Mouse (Mus musculus) neural tube, embryonic 12.5 days (tissue): ENCODE measurements around the gene Nkx2-1. TPM values are rescaled to one million over a fixed set of nuclear protein-coding genes. Genes with fewer than 3 reads are reported as not detected.
A peak's percentile ranks its signal among the peaks of the same experiment; 100 is the strongest.
"Not testable (repeated sequence)": the region's sequence is repeated elsewhere in the genome, so short reads cannot be mapped to it uniquely, and the experiment has no call there.

Experiments used
- ATAC-seq: fragments of 200-750 bp; cut with Nextera tagmentation; 2 replicates; pipeline ENCODE4 v1.8.0; 2017; ENCODE audit warnings: low read depth, mild to moderate bottlenecking, moderate TSS enrichment, moderate library complexity; ENCODE audit not compliant: low FRiP score
- H3K27ac ChIP-seq: fragments of 300-500 bp; sonication (generic); 2 replicates; pipeline ENCODE4 v1.5.1; 2016
- H3K27me3 ChIP-seq: fragments of 300-500 bp; sonication (generic); replicated peaks from 2 replicates; pipeline ENCODE4 v1.6.1; 2016; ENCODE audit warnings: mild to moderate bottlenecking
- H3K36me3 ChIP-seq: fragments of 300-500 bp; sonication (generic); 2 replicates; pipeline ENCODE4 v1.6.1; 2016; ENCODE audit warnings: mild to moderate bottlenecking
- H3K4me1 ChIP-seq: fragments of 300-500 bp; sonication (generic); 2 replicates; pipeline ENCODE4 v1.6.1; 2016
- H3K4me2 ChIP-seq: fragments of 300-500 bp; sonication (generic); replicated peaks from 2 replicates; pipeline ENCODE4 v1.6.1; 2016; ENCODE audit warnings: mild to moderate bottlenecking
- H3K4me3 ChIP-seq: fragments of 300-500 bp; sonication (generic); 2 replicates; pipeline ENCODE4 v1.5.1; 2016
- H3K9ac ChIP-seq: fragments of 300-500 bp; sonication (generic); 2 replicates; pipeline ENCODE4 v1.6.1; 2016; ENCODE audit warnings: mild to moderate bottlenecking
- H3K9me3 ChIP-seq: fragments of 300-500 bp; sonication (generic); 2 replicates; pipeline ENCODE4 v1.6.1; 2016; ENCODE audit warnings: mild to moderate bottlenecking
- WGBS: fragments of 180-500 bp; shearing (Covaris S2); methylation state at CpG from one replicate; pipeline ENCODE4 v1.1.7; 2016; 5-methylcytosine and 5-hydroxymethylcytosine counted together
- polyA plus RNA-seq: library from polyadenylated mRNA; unstranded; fragments of >200 nt; fragmentation: Nextera tagmentation; extraction: Ambion mirVana; gene quantifications from 2 replicates; pipeline ENCODE4 v1.2.1, GENCODE M21; 2016

Nkx2-1 gene
- polyA plus RNA-seq, 1 experiment from 2014 or later: not detected

DNA sequence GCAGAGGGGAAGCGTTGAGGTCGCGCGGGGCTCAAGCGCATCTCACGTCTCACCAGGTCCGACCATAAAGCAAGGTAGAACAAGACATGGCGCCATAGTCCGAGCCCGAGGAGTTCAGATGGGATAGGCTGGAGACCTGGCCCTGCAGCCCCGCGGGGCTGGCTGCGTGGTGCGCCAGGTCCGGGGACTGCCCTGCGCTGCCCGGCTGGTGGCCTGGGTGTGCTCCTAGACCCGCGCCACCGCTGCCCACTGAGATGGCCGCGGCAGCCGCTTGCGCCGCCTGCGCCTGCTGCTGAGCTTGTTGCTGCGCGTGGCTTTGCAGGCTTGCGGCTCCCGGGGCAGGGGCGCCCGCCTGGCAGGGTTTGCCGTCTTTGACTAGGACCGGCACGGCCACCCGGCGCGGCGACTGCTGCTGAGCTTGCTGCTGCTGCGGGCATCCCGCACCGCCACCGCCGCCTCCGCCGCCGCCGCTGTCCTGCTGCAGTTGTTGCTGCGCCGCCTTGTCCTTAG is 3.7 kb downstream of the Nkx2-1 start:
- ATAC-seq: no peak
- Histone ChIP-seq H3K27me3 (peaks cover 97% of the 10 kb centered on the region), H3K27ac (no peak overlapping the region), H3K4me2 (peak overlapping the region; percentile 37), H3K4me1 (peaks cover 12% of the 10 kb centered on the region), H3K4me3 (0 out of 2 replicates have a peak overlapping the region, but pooled peaks have one; percentile 9), H3K36me3 (no peaks in the 10 kb centered on the region), H3K9me3 (no peaks in the 10 kb centered on the region), H3K9ac (no peak overlapping the region)
- 1% methylated on average over 50 of the region's 50 CpGs for WGBS

DNA sequence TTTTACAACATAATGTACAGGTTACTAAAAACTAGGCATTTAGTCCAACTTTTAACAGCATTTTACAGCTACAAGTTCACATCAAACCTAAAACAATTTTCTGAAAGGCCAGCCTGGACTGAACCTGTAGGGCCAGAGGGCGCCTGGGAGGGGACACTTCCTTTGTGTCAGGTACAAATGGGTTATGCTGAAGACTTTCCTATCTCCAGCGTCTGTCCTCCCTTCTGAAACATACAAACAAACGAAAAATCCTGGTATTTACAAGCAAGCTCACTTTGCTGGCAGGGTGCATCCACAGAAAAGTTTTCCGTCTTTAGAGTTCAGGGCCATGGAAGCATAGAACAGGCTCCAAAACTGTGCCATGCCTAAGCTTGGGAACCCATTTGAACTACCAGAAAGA is 4.6 kb downstream of the Nkx2-1 start:
- no peaks in the 10 kb centered on the region for H3K36me3 ChIP-seq
- ATAC-seq: no peak
- H3K4me1 ChIP-seq: peaks cover 12% of the 10 kb centered on the region
- H3K9ac ChIP-seq: no peak overlapping the region
- no peaks in the 10 kb centered on the region for H3K9me3 ChIP-seq
- no peak overlapping the region for H3K4me2 ChIP-seq
- H3K27ac ChIP-seq: no peak overlapping the region
- no peak overlapping the region for H3K4me3 ChIP-seq
- H3K27me3 ChIP-seq: peaks cover 95% of the 10 kb centered on the region
- WGBS: 3% methylated on average over 4 of the region's 4 CpGs

DNA sequence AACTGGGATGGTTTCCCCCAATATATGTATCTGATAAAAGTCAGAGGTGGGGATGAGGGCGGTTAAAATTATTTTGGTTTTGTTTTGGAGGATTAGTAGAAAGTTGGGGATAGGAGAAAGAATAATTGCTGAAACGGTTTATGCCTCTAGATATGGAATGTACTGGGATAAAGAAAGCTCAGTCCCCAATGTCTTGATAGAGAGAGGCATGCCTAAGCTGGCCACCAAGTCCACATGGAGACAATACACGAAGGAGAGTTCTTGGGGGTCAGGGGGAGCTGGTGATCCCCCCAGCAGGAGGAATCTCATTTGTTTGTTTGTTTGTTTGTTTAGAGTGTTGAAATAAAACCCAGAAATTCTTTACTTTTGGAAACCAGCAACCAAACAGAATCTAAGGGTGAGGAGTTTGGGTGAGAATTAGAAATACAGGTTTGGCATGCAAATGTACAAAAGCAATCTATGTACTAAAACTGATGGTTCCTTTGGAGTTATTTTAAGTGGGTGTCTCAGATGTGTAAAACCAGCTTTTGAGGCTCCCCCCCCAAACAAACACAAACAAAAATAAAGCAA is 5.6 kb downstream of the Nkx2-1 start:
- H3K27ac ChIP-seq: no peak overlapping the region
- ATAC-seq: no peak
- no peak overlapping the region for H3K4me3 ChIP-seq
- H3K9me3 ChIP-seq: no peaks in the 10 kb centered on the region
- no peak overlapping the region for H3K4me2 ChIP-seq
- H3K4me1 ChIP-seq: peaks cover 10% of the 10 kb centered on the region
- under 1% methylated on average over 3 of the region's 3 CpGs for WGBS
- no peaks in the 10 kb centered on the region for H3K36me3 ChIP-seq
- H3K27me3 ChIP-seq: peaks cover 95% of the 10 kb centered on the region
- no peak overlapping the region for H3K9ac ChIP-seq

DNA sequence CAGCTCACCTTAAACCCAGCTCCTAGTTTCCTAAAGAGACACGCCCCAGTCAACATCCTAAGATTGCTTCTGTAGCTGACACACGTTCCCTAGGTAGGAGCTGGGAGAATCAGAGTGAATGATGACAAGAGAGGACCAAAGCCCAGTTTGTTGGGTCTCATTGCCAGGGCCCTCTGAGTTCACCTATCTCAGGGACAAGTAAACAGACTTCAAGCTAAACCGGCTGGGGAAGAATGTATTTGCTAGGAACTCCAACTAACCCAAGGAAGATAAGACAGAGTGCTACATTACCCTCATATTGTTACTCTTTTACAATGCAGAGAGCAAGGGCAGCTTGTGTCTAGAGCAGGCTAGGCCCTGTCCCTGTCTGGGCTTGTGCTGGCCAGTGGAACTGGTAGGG is 6.8 kb downstream of the Nkx2-1 start:
- WGBS: 0% methylated on average over 3 of the region's 3 CpGs
- H3K4me2 ChIP-seq: no peak overlapping the region
- peaks cover 92% of the 10 kb centered on the region for H3K27me3 ChIP-seq
- H3K36me3 ChIP-seq: no peaks in the 10 kb centered on the region
- H3K9ac ChIP-seq: no peak overlapping the region
- H3K9me3 ChIP-seq: no peaks in the 10 kb centered on the region
- peaks cover 4% of the 10 kb centered on the region; the same call in 1 of the 2 replicates for H3K4me1 ChIP-seq
- ATAC-seq: no peak
- H3K27ac ChIP-seq: no peak overlapping the region
- no peak overlapping the region for H3K4me3 ChIP-seq

DNA sequence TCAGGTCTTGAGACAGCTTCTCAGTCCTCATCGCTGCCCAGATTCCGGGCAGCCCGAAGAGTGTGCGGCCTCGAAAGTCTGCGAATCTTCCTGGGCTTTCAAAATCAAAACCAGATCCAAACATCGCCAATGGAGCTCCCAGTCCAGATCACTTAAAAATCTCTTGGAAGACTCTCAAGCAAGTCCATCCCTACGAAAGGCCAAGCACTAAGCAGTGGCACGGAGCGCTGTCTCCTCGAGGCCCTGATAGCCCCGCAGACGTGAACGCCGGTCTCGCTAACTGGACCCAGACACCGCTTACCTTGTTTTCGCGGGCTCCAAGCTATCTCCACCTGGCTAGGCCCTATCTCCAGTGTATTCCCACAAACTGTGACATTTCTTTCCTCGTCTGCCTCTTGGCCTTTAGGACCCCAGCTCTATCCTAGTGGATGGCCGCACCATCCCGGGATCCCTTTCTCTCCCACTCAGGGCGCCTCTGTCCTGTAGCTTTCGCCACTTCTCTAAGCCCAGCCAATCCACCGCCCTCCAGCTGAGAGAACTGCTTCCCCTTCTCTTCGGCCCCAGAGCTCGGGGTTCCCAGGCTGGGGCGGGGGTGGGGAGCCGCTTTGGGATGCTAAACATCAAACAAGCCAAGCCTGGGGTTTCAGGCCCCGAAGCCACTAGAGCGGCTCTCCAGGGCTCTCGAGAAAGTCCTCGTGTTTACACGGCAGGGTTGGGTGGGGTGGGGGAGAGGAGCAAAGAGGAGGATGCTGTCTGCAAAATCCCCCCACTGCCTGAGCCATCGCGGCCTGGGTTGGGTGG is 7.6 kb downstream of the Nkx2-1 start:
- Histone ChIP-seq H3K9ac (no peak overlapping the region), H3K4me2 (no peak overlapping the region), H3K27me3 (peaks cover 92% of the 10 kb centered on the region), H3K4me3 (no peak overlapping the region), H3K27ac (no peak overlapping the region), H3K9me3 (no peaks in the 10 kb centered on the region), H3K36me3 (no peaks in the 10 kb centered on the region), H3K4me1 (peaks cover 4% of the 10 kb centered on the region; the same call in 1 of the 2 replicates)
- no peak for ATAC-seq
- under 1% methylated on average over 36 of the region's 36 CpGs for WGBS

DNA sequence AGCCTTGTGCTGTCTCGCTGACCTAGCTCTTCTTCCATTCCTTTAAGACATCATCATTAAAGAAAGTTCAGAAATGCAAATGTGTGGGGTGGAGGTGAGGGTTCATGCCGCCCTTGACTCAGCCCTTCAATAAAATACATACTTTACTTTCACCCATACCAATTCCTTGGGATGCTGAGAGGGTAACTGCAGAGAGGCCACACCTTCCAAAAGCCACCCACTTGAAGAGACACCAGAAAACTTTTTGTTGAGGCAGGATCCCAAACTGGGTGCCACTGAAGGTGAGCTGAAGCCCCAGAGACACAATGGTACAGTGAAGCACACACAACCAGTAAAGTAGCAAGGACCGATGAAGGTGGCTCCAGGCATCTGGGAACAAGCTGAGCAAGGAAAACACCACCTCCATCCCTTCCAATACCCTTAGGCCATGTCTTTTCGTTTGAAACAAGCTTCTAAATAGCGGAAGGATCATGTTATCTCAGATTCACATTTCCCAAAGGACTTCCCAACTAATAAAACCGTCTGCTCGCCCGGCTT is 8.6 kb downstream of the Nkx2-1 start:
- Histone ChIP-seq H3K27me3 (peaks cover 92% of the 10 kb centered on the region), H3K36me3 (no peaks in the 10 kb centered on the region), H3K9me3 (no peaks in the 10 kb centered on the region), H3K27ac (no peak overlapping the region), H3K4me2 (no peak overlapping the region), H3K4me3 (no peak overlapping the region), H3K9ac (no peak overlapping the region), H3K4me1 (peaks cover 2% of the 10 kb centered on the region; the same call in 1 of the 2 replicates)
- no peak for ATAC-seq
- WGBS: under 1% methylated on average over 8 of the region's 8 CpGs

DNA sequence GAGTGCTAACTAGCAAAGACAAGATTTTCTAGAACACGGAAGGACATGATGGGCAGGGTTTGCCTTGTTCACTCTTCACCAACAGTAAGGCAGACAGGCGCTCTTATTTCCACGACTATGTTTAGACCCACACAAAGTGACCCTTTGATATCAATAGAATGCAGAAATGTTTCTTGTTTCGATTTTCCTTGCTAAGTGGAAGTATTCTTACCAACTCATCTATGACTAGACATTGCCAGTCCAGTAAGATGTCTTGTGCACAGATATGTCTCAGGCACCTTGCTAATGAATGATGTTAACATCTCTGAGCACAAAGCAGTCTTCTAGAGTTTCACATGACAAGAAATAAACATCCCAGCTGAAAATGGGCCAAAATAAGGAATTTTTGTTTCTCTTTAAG is 9.6 kb downstream of the Nkx2-1 start:
- H3K4me2 ChIP-seq: no peak overlapping the region
- no peak overlapping the region for H3K27ac ChIP-seq
- ATAC-seq: no peak
- WGBS: 22% methylated on average over 4 of the region's 4 CpGs
- H3K36me3 ChIP-seq: no peaks in the 10 kb centered on the region
- no peaks in the 10 kb centered on the region for H3K9me3 ChIP-seq
- H3K9ac ChIP-seq: no peak overlapping the region
- no peaks in the 10 kb centered on the region for H3K4me1 ChIP-seq
- H3K27me3 ChIP-seq: peaks cover 94% of the 10 kb centered on the region
- H3K4me3 ChIP-seq: no peak overlapping the region

DNA sequence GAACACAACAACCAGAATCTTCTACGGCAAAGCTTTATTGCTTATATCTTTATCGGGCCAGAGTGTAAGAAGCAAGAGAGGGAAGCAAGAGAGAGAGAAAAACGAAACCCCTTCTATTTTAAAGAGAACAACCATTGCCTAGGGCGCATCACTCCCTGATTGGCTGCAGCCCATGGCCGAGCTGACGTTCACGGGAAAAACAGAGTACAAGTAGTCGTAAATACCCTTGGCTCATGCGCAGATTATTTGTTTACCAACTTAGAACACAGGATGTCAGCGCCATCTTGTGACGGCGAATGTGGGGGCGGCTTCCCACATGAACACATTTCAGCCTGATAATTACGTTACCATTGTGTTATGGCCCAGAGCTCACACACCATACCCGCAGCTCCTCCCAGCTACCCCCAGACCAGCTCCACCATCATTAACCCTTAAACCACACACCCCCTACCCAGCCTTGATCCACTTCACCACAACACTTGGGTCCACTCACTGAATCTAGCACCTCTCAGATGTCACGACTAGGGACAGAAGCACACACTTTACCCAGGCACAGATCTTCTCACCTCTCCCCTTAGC is 11.4 kb downstream of the Nkx2-1 start:
- not testable (repeated sequence) for H3K4me3 ChIP-seq, H3K9ac ChIP-seq

DNA sequence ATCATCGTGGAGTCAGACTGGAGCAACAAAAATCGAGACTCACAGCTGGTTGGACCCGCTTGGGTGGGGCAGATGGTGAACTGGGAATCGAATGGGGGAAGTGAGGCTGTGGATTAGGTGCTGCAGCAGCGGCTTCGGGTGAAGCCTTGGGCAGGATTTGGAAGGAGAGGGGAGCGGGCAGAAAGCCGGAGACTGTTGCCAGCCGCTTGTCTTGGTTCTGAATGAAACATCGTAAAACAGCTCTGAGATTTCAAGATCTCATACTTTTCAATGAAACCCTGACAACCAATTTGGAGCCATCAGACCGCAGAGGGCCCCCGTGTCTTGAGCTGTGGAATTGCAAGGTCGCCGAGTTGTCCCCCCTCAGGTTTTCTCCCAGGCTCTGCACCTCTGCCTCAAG is 12.5 kb downstream of the Nkx2-1 start:
- Histone ChIP-seq H3K9me3 (no peaks in the 10 kb centered on the region), H3K9ac (no peak overlapping the region), H3K4me2 (no peak overlapping the region), H3K27me3 (peaks cover 93% of the 10 kb centered on the region), H3K4me3 (no peak overlapping the region), H3K27ac (no peak overlapping the region), H3K36me3 (no peaks in the 10 kb centered on the region), H3K4me1 (peaks cover 3% of the 10 kb centered on the region; the same call in 1 of the 2 replicates)
- no peak for ATAC-seq
- under 1% methylated on average over 14 of the region's 14 CpGs for WGBS

More for the DNA sequence above, 11.4 kb downstream of the Nkx2-1 start:
- WGBS: 5% methylated on average over 10 of the region's 16 CpGs
- H3K36me3 ChIP-seq, H3K9me3 ChIP-seq, H3K4me1 ChIP-seq, H3K27ac ChIP-seq, H3K4me2 ChIP-seq: not testable (repeated sequence)
- ATAC-seq: peak; percentile 65
- peaks cover 93% of the 10 kb centered on the region for H3K27me3 ChIP-seq

DNA sequence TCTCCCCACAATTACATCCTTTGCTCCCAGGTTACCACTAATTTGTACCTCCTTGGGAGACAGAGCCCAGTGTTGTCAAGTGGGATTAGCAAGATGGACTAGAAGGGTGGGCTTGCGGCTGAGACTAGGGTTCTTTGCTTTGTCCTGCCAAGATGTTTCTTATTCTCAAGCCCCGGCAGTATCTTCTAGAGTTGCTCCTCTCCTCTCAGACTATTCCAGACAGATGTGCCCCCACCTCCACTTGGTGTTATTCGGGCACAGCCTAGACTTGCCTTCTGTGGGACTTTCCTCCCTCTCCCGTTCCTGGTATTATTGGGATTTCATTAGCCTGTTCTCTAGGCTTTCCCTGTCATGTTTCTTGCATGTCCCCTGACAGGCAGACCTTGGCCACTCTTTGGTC is 14.5 kb downstream of the Nkx2-1 start:
- no peak overlapping the region for H3K4me3 ChIP-seq
- no peaks in the 10 kb centered on the region for H3K9me3 ChIP-seq
- WGBS: 16% methylated on average over 4 of the region's 4 CpGs
- H3K27ac ChIP-seq: no peak overlapping the region
- H3K36me3 ChIP-seq: no peaks in the 10 kb centered on the region
- H3K4me1 ChIP-seq: peaks cover 3% of the 10 kb centered on the region; the same call in 1 of the 2 replicates
- no peak overlapping the region for H3K9ac ChIP-seq
- peaks cover 94% of the 10 kb centered on the region for H3K27me3 ChIP-seq
- no peak for ATAC-seq
- no peak overlapping the region for H3K4me2 ChIP-seq

DNA sequence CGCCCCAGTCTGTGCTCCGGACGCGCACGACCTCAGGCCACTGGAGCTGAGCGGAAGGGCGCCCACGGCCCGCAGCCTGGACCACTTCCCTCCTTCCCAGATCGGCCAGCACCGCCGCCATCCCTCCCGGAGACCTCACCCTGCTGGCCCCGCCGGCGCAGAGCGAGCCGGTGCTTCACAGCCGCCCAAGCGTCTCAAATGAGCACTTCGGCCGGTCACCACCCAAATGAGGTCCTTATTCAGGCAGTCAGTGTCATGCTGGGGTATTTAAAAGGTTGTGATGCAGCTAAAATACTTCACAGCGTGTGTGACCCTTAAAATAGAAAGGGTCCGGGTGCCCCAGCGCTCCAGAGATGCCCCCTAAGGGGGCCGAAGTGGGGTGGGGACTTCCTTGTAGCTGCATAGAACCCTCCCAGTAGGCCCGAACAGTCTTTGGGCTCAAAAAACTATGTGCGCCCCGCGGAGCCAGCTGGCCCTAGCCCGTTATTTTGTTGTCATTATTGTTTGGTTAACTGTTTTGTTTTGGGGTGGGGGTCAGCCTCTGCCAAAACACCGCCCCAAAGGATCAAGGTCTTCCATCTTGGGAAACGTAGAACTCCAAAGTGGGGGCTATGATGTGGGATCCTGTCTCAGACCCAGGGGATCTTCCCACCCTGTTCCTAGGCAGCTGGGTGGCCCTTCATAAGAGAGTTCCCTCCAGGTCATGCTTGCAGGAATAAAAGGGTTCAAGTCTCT is 15.4 kb downstream of the Nkx2-1 start:
- H3K4me1 ChIP-seq: peaks cover 3% of the 10 kb centered on the region; the same call in 1 of the 2 replicates
- no peak overlapping the region for H3K9ac ChIP-seq
- H3K4me2 ChIP-seq: no peak overlapping the region
- H3K27me3 ChIP-seq: peaks cover 91% of the 10 kb centered on the region
- peak; percentile 35; the same call in 1 of the 2 replicates for ATAC-seq
- no peaks in the 10 kb centered on the region for H3K36me3 ChIP-seq
- no peaks in the 10 kb centered on the region for H3K9me3 ChIP-seq
- no peak overlapping the region for H3K27ac ChIP-seq
- H3K4me3 ChIP-seq: 0 out of 2 replicates have a peak overlapping the region, but pooled peaks have one; percentile 15
- under 1% methylated on average over 33 of the region's 33 CpGs for WGBS
